Mouse (Mus musculus) urinary bladder, postnatal 10 days (tissue): ENCODE measurements around the gene Dusp16.

Experiments
- DNase-seq: peaks from one replicate; pipeline ENCODE4 v3.0.0; 2022; ENCODE audit warnings: low spot score

Gene Dusp16

GRCm38 (mm10) chr6:134791251-134792118, 940 bp downstream of the Dusp16 start:
- DNase-seq = no peak

GRCm38 (mm10) chr6:134789100-134789499, 3.3 kb downstream of the Dusp16 start:
- DNase-seq = no peak

GRCm38 (mm10) chr6:134786426-134786825, 6.0 kb downstream of the Dusp16 start:
- DNase-seq = no peak

GRCm38 (mm10) chr6:134782900-134783299, 9.5 kb downstream of the Dusp16 start:
- no peak for DNase-seq

- DNase-seq = no peak
Measured at GRCm38 (mm10) chr6:134781494-134781913, 10.9 kb downstream of the Dusp16 start.

GRCm38 (mm10) chr6:134780024-134780423, 12.4 kb downstream of the Dusp16 start:
- no peak for DNase-seq

GRCm38 (mm10) chr6:134773961-134774360, 18.5 kb downstream of the Dusp16 start:
- DNase-seq = no peak

- no peak for DNase-seq
Measured at GRCm38 (mm10) chr6:134773292-134773893, 19.0 kb downstream of the Dusp16 start.

- no peak for DNase-seq
Measured at GRCm38 (mm10) chr6:134770339-134770738, 22.1 kb downstream of the Dusp16 start.

GRCm38 (mm10) chr6:134764441-134765061, 27.9 kb downstream of the Dusp16 start:
- no peak for DNase-seq

GRCm38 (mm10) chr6:134763436-134763835, 29.0 kb downstream of the Dusp16 start:
- DNase-seq = no peak

GRCm38 (mm10) chr6:134761808-134762207, 30.6 kb downstream of the Dusp16 start:
- DNase-seq = no peak

- DNase-seq = no peak
Measured at GRCm38 (mm10) chr6:134760926-134761544, 31.4 kb downstream of the Dusp16 start.

GRCm38 (mm10) chr6:134756058-134756457, 36.4 kb downstream of the Dusp16 start:
- DNase-seq = no peak

- DNase-seq = no peak
Measured at GRCm38 (mm10) chr6:134753858-134754257, 38.6 kb downstream of the Dusp16 start.

- DNase-seq = no peak
Measured at GRCm38 (mm10) chr6:134753412-134753811, 39.0 kb downstream of the Dusp16 start.

- no peak for DNase-seq
Measured at GRCm38 (mm10) chr6:134751883-134752647, 40.4 kb downstream of the Dusp16 start.

GRCm38 (mm10) chr6:134751087-134751486, 41.3 kb downstream of the Dusp16 start:
- no peak for DNase-seq

- no peak for DNase-seq
Measured at GRCm38 (mm10) chr6:134748126-134748525, 44.3 kb downstream of the Dusp16 start.

- no peak for DNase-seq
Measured at GRCm38 (mm10) chr6:134745876-134746275, 46.5 kb downstream of the Dusp16 start.

- no peak for DNase-seq
Measured at GRCm38 (mm10) chr6:134743568-134743967, 48.9 kb downstream of the Dusp16 start.

- DNase-seq = no peak
Measured at GRCm38 (mm10) chr6:134736853-134737252, 55.6 kb downstream of the Dusp16 start.
